Mouse (Mus musculus) limb, embryonic 13.5 days (tissue): ENCODE measurements around the gene Utf1. TPM values are rescaled to one million over a fixed set of nuclear protein-coding genes. Genes with fewer than 3 reads are reported as not detected.

Experiments used
- ATAC-seq: fragments of 200-750 bp; cut with Nextera tagmentation; 2 replicates; pipeline ENCODE4 v1.8.0; 2017; ENCODE audit warnings: low read depth, moderate number of reproducible peaks, moderate TSS enrichment; ENCODE audit not compliant: low FRiP score
- H3K27ac ChIP-seq: fragments of 300-500 bp; sonication (generic); 2 replicates; pipeline ENCODE4 v1.5.1; 2015; ENCODE audit warnings: inconsistent platforms, mild to moderate bottlenecking, moderate library complexity
- H3K27me3 ChIP-seq: fragments of 300-500 bp; sonication (generic); 2 replicates; pipeline ENCODE4 v1.6.1; 2015; ENCODE audit warnings: mild to moderate bottlenecking, inconsistent platforms
- H3K36me3 ChIP-seq: fragments of 300-500 bp; sonication (generic); 2 replicates; pipeline ENCODE4 v1.6.1; 2015; ENCODE audit warnings: inconsistent platforms, mild to moderate bottlenecking, moderate library complexity
- H3K4me1 ChIP-seq: fragments of 300-500 bp; sonication (generic); 2 replicates; pipeline ENCODE4 v1.6.1; 2015; ENCODE audit warnings: inconsistent platforms
- H3K4me2 ChIP-seq: fragments of 300-500 bp; sonication (generic); replicated peaks from 2 replicates; pipeline ENCODE4 v1.6.1; 2015; ENCODE audit warnings: inconsistent platforms, mild to moderate bottlenecking, moderate library complexity
- H3K4me3 ChIP-seq: fragments of 300-500 bp; sonication (generic); 2 replicates; pipeline ENCODE4 v1.5.1; 2015; ENCODE audit warnings: moderate library complexity, mild to moderate bottlenecking, inconsistent platforms
- H3K9ac ChIP-seq: fragments of 300-500 bp; sonication (generic); 2 replicates; pipeline ENCODE4 v1.6.1; 2015; ENCODE audit warnings: mild to moderate bottlenecking, inconsistent platforms
- H3K9me3 ChIP-seq: fragments of 300-500 bp; sonication (generic); 2 replicates; pipeline ENCODE4 v1.6.1; 2016; ENCODE audit warnings: inconsistent platforms
- WGBS: fragments of 180-500 bp; shearing (Covaris S2); methylation state at CpG from one replicate; pipeline ENCODE4 v1.1.7; 2015; 5-methylcytosine and 5-hydroxymethylcytosine counted together
- polyA plus RNA-seq: library from polyadenylated mRNA; unstranded; fragments of >200 nt; fragmentation: Nextera tagmentation; extraction: Ambion mirVana; gene quantifications from 2 replicates; pipeline ENCODE4 v1.2.1, GENCODE M21; 2015

The Utf1 gene
- polyA plus RNA-seq: 0.15 TPM in 1 of 2 replicates, not detected in the other

- H3K9me3 ChIP-seq: no peaks in the 10 kb centered on the region
- peak within 1 kb of the TSS; percentile 69 for H3K4me2 ChIP-seq
- peaks cover 87% of the 10 kb centered on the region for H3K27me3 ChIP-seq
- peaks cover 12% of the 10 kb centered on the region for H3K4me1 ChIP-seq
- peak; percentile 55; the same call in 1 of the 2 replicates for ATAC-seq
- peak within 1 kb of the TSS; percentile 42 for H3K4me3 ChIP-seq
- under 1% methylated on average over 59 of the region's 59 CpGs for WGBS
- H3K36me3 ChIP-seq: no peaks in the 10 kb centered on the region
- peak within 1 kb of the TSS; percentile 31; the same call in 1 of the 2 replicates for H3K9ac ChIP-seq
- no peak within 1 kb of the TSS for H3K27ac ChIP-seq
These were observed at the start of gene Utf1 for GRCm38 (mm10) chr7:139943674-139944281. Gene Utf1 (plus strand): TSS chr7:139943789.

GRCm38 (mm10) chr7:139894655-139895557 lies 48.7 kb upstream of the Utf1 start, which contains the start of gene Kndc1:
Gene Kndc1 (plus strand): TSS chr7:139894696.
- WGBS: under 1% methylated on average over 50 of the region's 50 CpGs

GRCm38 (mm10) chr7:139896271-139896670 lies 47.3 kb upstream of the Utf1 start:
- no peak for ATAC-seq
- WGBS: 68% methylated on average over 7 of the region's 7 CpGs
- Histone ChIP-seq H3K27ac (no peak overlapping the region), H3K36me3 (no peaks in the 10 kb centered on the region), H3K9me3 (no peaks in the 10 kb centered on the region), H3K4me3 (no peak overlapping the region), H3K9ac (no peak overlapping the region), H3K4me2 (no peak overlapping the region), H3K27me3 (peaks cover 73% of the 10 kb centered on the region), H3K4me1 (peaks cover 10% of the 10 kb centered on the region)

More at GRCm38 (mm10) chr7:139894655-139895557, 48.7 kb upstream of the Utf1 start, which contains the start of gene Kndc1:
- Histone ChIP-seq H3K27me3 (peaks cover 69% of the 10 kb centered on the region), H3K4me1 (peaks cover 10% of the 10 kb centered on the region), H3K36me3 (no peaks in the 10 kb centered on the region), H3K4me2 (peak within 1 kb of the TSS; percentile 91), H3K9me3 (no peaks in the 10 kb centered on the region), H3K4me3 (peak within 1 kb of the TSS; percentile 51), H3K27ac (no peak within 1 kb of the TSS), H3K9ac (peak within 1 kb of the TSS; percentile 60)
- ATAC-seq: no peak

- Histone ChIP-seq H3K36me3 (no peaks in the 10 kb centered on the region), H3K4me1 (peaks cover 10% of the 10 kb centered on the region), H3K27me3 (peaks cover 73% of the 10 kb centered on the region), H3K9me3 (no peaks in the 10 kb centered on the region), H3K4me3 (no peak overlapping the region), H3K27ac (no peak overlapping the region), H3K4me2 (no peak overlapping the region), H3K9ac (no peak overlapping the region)
- 82% methylated on average over 7 of the region's 7 CpGs for WGBS
- ATAC-seq: no peak
These were observed 46.8 kb upstream of the Utf1 start for GRCm38 (mm10) chr7:139896796-139897195.

GRCm38 (mm10) chr7:139898606-139899005 lies 45.0 kb upstream of the Utf1 start:
- H3K36me3 ChIP-seq: no peaks in the 10 kb centered on the region
- no peaks in the 10 kb centered on the region for H3K9me3 ChIP-seq
- H3K4me2 ChIP-seq: no peak overlapping the region
- H3K9ac ChIP-seq: no peak overlapping the region
- ATAC-seq: no peak
- H3K4me1 ChIP-seq: peaks cover 10% of the 10 kb centered on the region
- no peak overlapping the region for H3K4me3 ChIP-seq
- 76% methylated on average over 2 of the region's 2 CpGs for WGBS
- no peak overlapping the region for H3K27ac ChIP-seq
- peaks cover 61% of the 10 kb centered on the region for H3K27me3 ChIP-seq

- H3K4me3 ChIP-seq: no peak overlapping the region
- peaks cover 7% of the 10 kb centered on the region for H3K4me1 ChIP-seq
- H3K27me3 ChIP-seq: peaks cover 55% of the 10 kb centered on the region
- no peak for ATAC-seq
- WGBS: 85% methylated on average over 7 of the region's 7 CpGs
- no peaks in the 10 kb centered on the region for H3K36me3 ChIP-seq
- no peak overlapping the region for H3K27ac ChIP-seq
- H3K9ac ChIP-seq: no peak overlapping the region
- H3K4me2 ChIP-seq: no peak overlapping the region
- H3K9me3 ChIP-seq: no peaks in the 10 kb centered on the region
These were observed 44.1 kb upstream of the Utf1 start for GRCm38 (mm10) chr7:139899505-139899904.

- no peak for ATAC-seq
- Histone ChIP-seq H3K9ac (no peak overlapping the region), H3K27ac (no peak overlapping the region), H3K4me2 (no peak overlapping the region), H3K9me3 (no peaks in the 10 kb centered on the region), H3K36me3 (no peaks in the 10 kb centered on the region), H3K4me3 (no peak overlapping the region), H3K27me3 (peaks cover 49% of the 10 kb centered on the region), H3K4me1 (no peaks in the 10 kb centered on the region)
- WGBS: 94% methylated on average over 7 of the region's 7 CpGs
These were observed 43.1 kb upstream of the Utf1 start for GRCm38 (mm10) chr7:139900456-139900855.

GRCm38 (mm10) chr7:139900896-139901295 lies 42.7 kb upstream of the Utf1 start:
- Histone ChIP-seq H3K9ac (no peak overlapping the region), H3K4me1 (0 out of 2 replicates have a peak, but pooled peaks cover 2% of the 10 kb centered on the region), H3K9me3 (no peaks in the 10 kb centered on the region), H3K36me3 (no peaks in the 10 kb centered on the region), H3K27ac (no peak overlapping the region), H3K27me3 (peaks cover 46% of the 10 kb centered on the region), H3K4me3 (no peak overlapping the region), H3K4me2 (no peak overlapping the region)
- ATAC-seq: no peak
- WGBS: 79% methylated on average over 6 of the region's 6 CpGs

GRCm38 (mm10) chr7:139901981-139902380 lies 41.6 kb upstream of the Utf1 start:
- Histone ChIP-seq H3K27ac (no peak overlapping the region), H3K27me3 (peaks cover 35% of the 10 kb centered on the region), H3K4me2 (no peak overlapping the region), H3K36me3 (no peaks in the 10 kb centered on the region), H3K4me3 (no peak overlapping the region), H3K9ac (no peak overlapping the region), H3K9me3 (no peaks in the 10 kb centered on the region), H3K4me1 (0 out of 2 replicates have a peak, but pooled peaks cover 6% of the 10 kb centered on the region)
- ATAC-seq: no peak
- 32% methylated on average over 1 of the region's 1 CpGs for WGBS

- H3K4me1 ChIP-seq: peaks cover 16% of the 10 kb centered on the region
- H3K36me3 ChIP-seq: no peaks in the 10 kb centered on the region
- no peak overlapping the region for H3K27ac ChIP-seq
- peaks cover 17% of the 10 kb centered on the region for H3K27me3 ChIP-seq
- H3K4me2 ChIP-seq: no peak overlapping the region
- no peak for ATAC-seq
- H3K9me3 ChIP-seq: no peaks in the 10 kb centered on the region
- 36% methylated on average over 6 of the region's 6 CpGs for WGBS
- H3K9ac ChIP-seq: no peak overlapping the region
- no peak overlapping the region for H3K4me3 ChIP-seq
These were observed 38.3 kb upstream of the Utf1 start for GRCm38 (mm10) chr7:139905261-139905660.

GRCm38 (mm10) chr7:139905661-139906060 lies 37.9 kb upstream of the Utf1 start:
- Histone ChIP-seq H3K4me2 (no peak overlapping the region), H3K9ac (no peak overlapping the region), H3K4me3 (no peak overlapping the region), H3K36me3 (no peaks in the 10 kb centered on the region), H3K27ac (no peak overlapping the region), H3K27me3 (peaks cover 17% of the 10 kb centered on the region), H3K9me3 (no peaks in the 10 kb centered on the region), H3K4me1 (peaks cover 16% of the 10 kb centered on the region)
- no peak for ATAC-seq
- WGBS: 6% methylated on average over 6 of the region's 6 CpGs

GRCm38 (mm10) chr7:139908176-139908575 lies 35.4 kb upstream of the Utf1 start:
- Histone ChIP-seq H3K4me3 (no peak overlapping the region), H3K9me3 (no peaks in the 10 kb centered on the region), H3K27ac (peak overlapping the region; percentile 70; the same call in 1 of the 2 replicates), H3K27me3 (peaks cover 25% of the 10 kb centered on the region), H3K36me3 (no peaks in the 10 kb centered on the region), H3K4me2 (no peak overlapping the region), H3K4me1 (peaks cover 16% of the 10 kb centered on the region), H3K9ac (0 out of 2 replicates have a peak overlapping the region, but pooled peaks have one; percentile 31)
- peak; percentile 75; the same call in 1 of the 2 replicates for ATAC-seq
- WGBS: 52% methylated on average over 5 of the region's 5 CpGs
